Mouse (Mus musculus): ENCODE measurements around the gene Tgfbr1. TPM values are rescaled to one million over a fixed set of nuclear protein-coding genes. Genes with fewer than 3 reads are reported as not detected.
A peak's percentile ranks its signal among the peaks of the same experiment; 100 is the strongest.

Tgfbr1 gene
- 10 to 100 TPM; 25.3 to 25.9 TPM for total RNA-seq (2021)

GRCm38 (mm10) chr4:47352803-47353388, at the start of gene Tgfbr1:
Tgfbr1 (plus strand) TSS chr4:47353222.
- DNase-seq = peak; percentile 95 to 96

DNA sequence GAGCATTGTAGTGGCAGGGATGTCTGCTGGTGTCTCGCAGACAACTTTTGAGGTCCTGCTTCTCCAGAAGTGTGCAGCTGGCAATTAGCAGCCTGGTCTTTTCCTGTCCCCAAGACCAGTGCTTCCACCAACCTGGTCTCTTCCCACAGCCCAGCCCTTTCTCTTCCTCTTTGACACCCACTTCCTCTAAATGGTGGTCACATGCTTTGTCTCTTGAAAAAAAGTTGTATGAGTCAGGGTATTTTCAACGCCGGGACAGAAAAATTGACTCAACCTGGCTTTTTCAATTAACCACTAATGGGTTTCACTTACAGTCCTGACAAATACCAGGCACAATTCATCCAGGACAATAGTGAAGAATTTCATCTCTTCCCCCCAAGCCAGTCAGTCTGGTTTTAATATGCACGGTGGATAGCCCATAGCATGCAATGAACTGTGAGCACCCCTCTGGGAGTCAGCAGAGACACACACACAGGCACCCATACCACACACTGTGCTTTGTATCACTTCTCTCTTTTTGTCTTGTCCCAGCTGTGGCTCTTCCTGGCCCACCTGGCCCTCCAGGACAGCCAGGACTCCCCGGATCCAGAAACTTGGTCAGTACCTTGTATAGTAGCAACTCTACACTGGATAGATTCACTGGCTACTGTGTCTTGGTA, 49.6 kb upstream of the Tgfbr1 start:
- no peak for DNase-seq

DNA sequence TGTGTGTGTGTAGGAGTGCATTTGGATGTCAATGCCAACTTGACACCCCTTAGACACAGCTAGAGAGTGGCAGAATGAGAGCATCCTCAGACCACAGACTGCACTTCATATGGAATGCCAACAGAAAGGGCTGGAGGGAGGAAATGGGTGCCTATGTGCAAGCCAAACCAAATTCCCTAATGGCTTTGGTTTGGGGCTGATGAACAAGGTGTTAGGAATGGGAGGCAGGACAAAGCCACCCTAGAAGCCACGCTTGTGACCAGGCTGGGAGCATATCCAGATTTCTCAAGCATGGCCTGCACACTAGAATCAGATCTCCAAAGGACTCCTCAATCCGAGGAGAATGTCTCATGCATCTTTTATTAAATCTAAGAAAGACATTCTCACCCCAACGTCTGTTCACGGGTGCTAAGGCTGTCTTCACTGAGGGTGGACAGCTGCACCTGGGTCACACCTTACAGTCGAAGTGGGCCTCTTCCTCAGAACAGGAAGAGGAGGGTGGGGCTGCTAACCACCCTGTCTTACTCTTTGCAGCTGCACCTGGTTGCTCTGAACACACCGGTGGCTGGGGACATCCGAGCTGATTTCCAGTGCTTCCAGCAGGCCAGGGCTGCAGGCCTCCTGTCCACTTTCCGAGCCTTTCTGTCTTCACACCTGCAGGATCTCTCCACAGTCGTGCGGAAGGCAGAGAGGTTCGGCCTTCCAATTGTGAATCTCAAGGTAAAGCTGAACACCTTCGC, 43.0 kb upstream of the Tgfbr1 start:
- no peak for DNase-seq

- DNase-seq = no peak
These were observed 42.2 kb upstream of the Tgfbr1 start for GRCm38 (mm10) chr4:47310812-47311211.

- DNase-seq = no peak
These were observed 41.6 kb upstream of the Tgfbr1 start for GRCm38 (mm10) chr4:47311467-47311866.

DNA sequence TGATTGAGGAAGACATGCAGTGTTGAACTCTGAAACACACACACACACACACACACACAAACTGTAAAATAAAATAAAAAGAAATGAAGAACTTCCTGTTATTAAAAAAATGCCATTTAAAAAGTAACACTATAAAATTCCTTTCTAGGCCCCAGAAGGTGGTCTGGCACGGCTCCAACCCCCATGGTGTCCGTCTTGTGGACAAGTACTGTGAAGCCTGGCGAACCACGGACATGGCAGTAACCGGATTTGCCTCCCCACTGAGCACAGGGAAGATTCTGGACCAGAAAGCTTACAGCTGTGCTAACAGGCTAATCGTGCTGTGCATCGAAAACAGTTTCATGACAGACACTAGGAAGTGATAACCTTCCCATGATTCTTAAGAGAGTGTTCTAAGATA, 41.1 kb upstream of the Tgfbr1 start:
- DNase-seq = no peak

- peak; percentile 53 to 69 for DNase-seq
These were observed 40.3 kb upstream of the Tgfbr1 start for GRCm38 (mm10) chr4:47312676-47313075.

GRCm38 (mm10) chr4:47313710-47314410, 39.2 kb upstream of the Tgfbr1 start:
- no peak for DNase-seq

GRCm38 (mm10) chr4:47315458-47315857, 37.6 kb upstream of the Tgfbr1 start:
- no peak for DNase-seq

DNA sequence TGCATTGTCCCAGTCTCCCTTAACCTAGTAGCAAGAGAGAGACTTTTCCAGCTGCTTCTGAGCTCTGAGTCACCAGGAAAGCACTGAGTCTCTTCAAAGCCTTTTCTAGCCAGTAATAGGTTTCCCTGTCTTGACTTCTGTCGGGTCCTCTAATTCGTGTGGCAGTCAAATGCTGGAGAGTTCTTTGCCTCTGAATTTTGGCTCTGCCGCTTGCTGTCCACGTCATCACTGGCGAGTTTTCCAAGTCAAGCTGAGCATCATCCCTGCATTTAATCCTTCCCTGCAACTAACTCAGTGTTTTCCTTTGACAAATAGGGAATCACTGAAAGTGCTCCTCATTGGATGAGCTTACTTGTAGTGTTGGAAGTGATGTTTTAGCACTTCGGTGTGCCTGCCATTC, 36.6 kb upstream of the Tgfbr1 start:
- no peak for DNase-seq

GRCm38 (mm10) chr4:47319561-47320321, 33.3 kb upstream of the Tgfbr1 start:
- no peak for DNase-seq

- DNase-seq = no peak
These were observed 30.7 kb upstream of the Tgfbr1 start for GRCm38 (mm10) chr4:47322315-47322714.

- DNase-seq = no peak
These were observed 28.8 kb upstream of the Tgfbr1 start for GRCm38 (mm10) chr4:47324206-47324605.

DNA sequence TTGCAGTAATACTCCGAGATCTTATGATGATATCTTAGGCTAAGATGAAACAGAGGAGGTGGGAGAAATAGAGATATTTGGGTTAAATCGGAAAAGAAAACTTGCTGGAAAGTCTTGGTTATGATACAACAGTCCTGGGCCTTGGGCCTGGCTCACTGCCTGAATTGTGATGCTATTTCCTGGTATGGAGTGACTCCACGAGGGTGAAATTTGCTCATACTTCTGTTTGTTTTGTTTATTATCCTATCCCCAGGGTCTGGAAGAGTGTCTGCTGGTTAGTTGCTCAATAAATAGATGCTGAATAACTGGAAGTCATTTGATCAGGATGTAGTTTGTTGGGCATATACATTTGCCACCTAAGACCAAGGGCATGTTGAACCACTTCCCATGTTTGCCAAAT, 25.2 kb upstream of the Tgfbr1 start:
- no peak for DNase-seq

GRCm38 (mm10) chr4:47329285-47329684, 23.7 kb upstream of the Tgfbr1 start:
- DNase-seq = no peak

DNA sequence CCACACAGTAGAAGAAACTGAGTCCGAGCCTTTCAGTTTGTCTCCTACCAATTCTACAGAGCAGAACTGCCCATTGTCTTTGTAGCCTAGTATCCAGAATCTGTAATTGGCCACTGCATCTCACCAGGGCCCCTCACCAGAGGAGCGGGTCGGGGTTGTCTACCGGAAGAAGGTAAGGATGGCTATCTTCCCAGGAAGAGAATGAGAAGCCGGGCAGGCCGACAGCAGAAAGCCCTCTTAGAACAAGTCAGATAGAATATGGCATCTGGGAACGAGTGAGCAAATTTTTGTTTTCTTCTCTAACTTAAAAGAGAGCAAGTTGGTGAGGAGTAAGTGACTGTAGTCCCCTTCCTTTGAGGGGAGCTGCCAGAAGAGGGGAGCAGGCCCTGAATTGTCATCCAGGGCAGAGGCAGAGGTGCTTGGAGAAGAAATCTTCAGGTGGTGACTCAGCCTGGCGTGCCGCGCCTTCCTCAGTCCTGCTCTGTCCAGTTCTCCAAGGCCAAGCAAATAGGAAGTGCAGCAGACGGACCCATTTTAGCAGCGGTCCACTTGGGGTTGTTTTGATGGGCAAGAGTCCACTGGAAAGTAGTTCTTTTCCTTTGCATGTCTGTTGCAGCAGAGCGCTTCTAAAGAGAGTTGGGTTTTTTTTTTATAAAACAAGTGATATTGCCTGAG, 22.5 kb upstream of the Tgfbr1 start:
- DNase-seq = no peak

GRCm38 (mm10) chr4:47332812-47333343, 20.1 kb upstream of the Tgfbr1 start:
- DNase-seq = no peak

DNA sequence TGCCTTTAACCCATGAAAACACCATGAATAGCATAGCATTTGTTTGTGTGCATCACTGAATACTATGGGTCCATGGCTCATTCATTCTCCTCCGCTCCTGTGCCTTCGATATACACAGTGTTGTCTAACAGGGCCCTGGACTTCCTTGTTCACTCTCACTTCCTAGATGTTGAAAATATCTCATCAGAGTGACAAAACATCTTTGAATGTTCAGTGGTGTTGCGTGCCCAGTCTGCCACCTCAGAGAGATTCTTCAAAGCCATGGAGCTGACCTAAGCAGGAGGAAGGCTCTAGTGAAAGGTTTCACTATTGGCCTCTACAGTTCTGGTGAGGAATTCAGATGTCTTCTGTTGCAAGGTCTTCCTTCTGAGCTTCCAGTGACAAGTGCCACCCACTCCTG, 19.5 kb upstream of the Tgfbr1 start:
- DNase-seq = no peak

DNA sequence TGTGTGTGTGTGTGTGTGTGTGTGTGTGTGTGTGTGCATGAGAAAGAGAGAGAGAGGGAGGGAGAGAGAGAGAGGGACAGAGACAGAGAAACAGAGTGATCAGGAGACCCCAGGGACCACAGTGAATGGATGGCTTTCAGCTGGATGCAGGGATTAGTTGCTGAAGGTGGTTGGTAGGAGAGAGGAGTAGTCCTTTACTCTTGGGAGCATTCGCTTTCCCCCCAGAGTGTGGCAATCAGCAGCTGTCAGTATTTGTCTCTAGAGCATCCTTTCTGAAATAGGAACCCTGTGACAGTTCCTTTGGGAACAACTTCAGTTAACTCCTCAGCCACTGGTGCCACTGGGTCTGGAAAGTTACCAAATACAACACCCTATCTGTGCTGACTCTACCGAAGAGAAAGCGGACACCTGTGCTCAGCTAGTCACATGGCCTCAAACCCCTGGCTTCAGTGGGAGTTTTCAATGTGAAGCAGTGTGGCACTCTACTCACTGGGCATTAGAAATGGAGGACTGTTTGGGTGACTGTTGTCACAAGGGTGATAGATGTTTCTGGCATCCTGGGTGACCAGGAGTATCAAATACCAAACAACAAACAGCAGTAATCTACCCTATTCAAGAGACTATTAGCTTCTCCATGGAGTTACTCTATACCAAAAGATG, 16.0 kb upstream of the Tgfbr1 start:
- no peak for DNase-seq

- DNase-seq = no peak
These were observed 10.4 kb upstream of the Tgfbr1 start for GRCm38 (mm10) chr4:47342632-47343031.

DNA sequence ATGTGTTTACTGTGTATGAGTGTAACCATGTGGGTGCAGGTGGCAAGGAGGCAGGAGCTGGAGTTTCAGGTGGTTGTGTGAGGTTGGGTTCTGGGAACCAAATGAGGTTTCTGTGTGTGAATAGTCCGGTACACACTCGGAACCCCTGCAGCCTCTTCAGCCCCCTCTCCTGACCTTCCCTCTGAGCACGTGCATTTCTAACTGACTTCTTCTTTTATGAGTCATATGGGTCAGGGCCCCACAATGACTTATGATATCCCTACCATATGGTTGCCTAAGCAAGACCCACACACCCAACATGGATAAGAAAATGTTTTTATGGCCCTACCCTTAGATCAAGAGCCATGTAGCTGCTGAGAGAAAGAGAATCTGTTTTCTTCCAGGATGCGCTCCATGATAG, 6.0 kb upstream of the Tgfbr1 start:
- DNase-seq = no peak

Data from layer of hippocampus, postnatal 36 days (tissue).